In the genomic region with DNA sequence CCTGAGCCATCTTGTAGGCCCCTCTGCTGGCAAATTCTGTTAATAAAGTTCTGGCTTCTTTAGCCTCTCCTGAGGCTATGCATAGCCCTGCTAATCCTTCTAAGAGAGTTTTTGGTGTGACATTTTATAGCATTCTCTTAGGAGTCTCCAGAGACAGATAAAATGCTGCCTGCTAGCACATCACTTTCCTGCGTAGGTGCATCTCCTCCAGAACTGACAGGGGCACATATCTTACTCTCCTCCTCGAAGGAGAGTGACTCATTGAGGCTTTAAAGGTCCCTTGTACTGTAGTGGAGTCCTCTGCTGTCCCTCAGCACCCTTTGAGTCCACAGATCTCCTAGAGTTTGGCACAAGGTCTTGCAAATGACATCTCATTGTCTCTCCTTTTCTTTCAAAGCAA, we compare ENCODE assay signal across 25 mouse cellular contexts.
"Had no signal": no experiment of that assay in that cellular context is flagged by ENCODE, and none has a peak within 500 bp of the region (broad histone marks: within the 10 kb centered on the region; RNA-seq: fewer than 3 reads in every experiment).

No protein-coding gene starts in this region.

- H3K9me3 ChIP-seq: heart, embryonic 10.5 days; heart, embryonic 12.5 days; hindbrain, embryonic 10.5 days; hindbrain, embryonic 12.5 days; intestine, embryonic 15.5 days; limb, embryonic 10.5 days; limb, embryonic 12.5 days had no signal

- H3K9ac ChIP-seq: heart, embryonic 12.5 days; hindbrain, embryonic 12.5 days; hindbrain, embryonic 14.5 days; intestine, embryonic 15.5 days; limb, embryonic 12.5 days had no signal

- DNase-seq: gastrocnemius, adult 2 months; gastrocnemius, postnatal 10 days; gastrocnemius, postnatal 25 days; heart, adult 18-20 months; heart, postnatal 10 days; heart, postnatal 4 days; kidney, adult 18-20 months; kidney, adult 8-10 months; kidney, postnatal 10 days; kidney, postnatal 25 days; kidney, postnatal 4 days; liver had no signal

- H3K27me3 ChIP-seq: heart, embryonic 12.5 days; hindbrain, embryonic 12.5 days; intestine, embryonic 15.5 days; limb, embryonic 12.5 days had no signal

- H3K27ac ChIP-seq: gastrocnemius, adult 2 months; heart, embryonic 10.5 days; hindbrain, embryonic 10.5 days; hindbrain, embryonic 12.5 days; hindbrain, embryonic 14.5 days; intestine, embryonic 15.5 days; layer of hippocampus, adult 2 months; left cerebral cortex, adult 2 months; limb, embryonic 10.5 days; limb, embryonic 12.5 days had no signal

- H3K4me2 ChIP-seq: heart, embryonic 12.5 days; hindbrain, embryonic 12.5 days; hindbrain, embryonic 14.5 days; intestine, embryonic 15.5 days; limb, embryonic 12.5 days had no signal

- H3K4me3 ChIP-seq: gastrocnemius, adult 2 months; heart, embryonic 10.5 days; heart, embryonic 12.5 days; hindbrain, embryonic 10.5 days; hindbrain, embryonic 12.5 days; intestine, embryonic 15.5 days; layer of hippocampus, adult 2 months; left cerebral cortex, adult 2 months; limb, embryonic 10.5 days; limb, embryonic 12.5 days had no signal

- H3K4me1 ChIP-seq: intestine, embryonic 15.5 days had no signal

- H3K36me3 ChIP-seq: heart, embryonic 10.5 days; heart, embryonic 12.5 days; hindbrain, embryonic 10.5 days; hindbrain, embryonic 12.5 days; intestine, embryonic 15.5 days; limb, embryonic 10.5 days; limb, embryonic 12.5 days had no signal

- ATAC-seq: hindbrain, embryonic 16.5 days; inflammation-experienced regulatory T-cells, adult 6 months; intestine, embryonic 15.5 days; intestine, postnatal 0 days had no signal
